Mouse (Mus musculus): ENCODE results near the gene Lpar2.

The Lpar2 gene

DNA sequence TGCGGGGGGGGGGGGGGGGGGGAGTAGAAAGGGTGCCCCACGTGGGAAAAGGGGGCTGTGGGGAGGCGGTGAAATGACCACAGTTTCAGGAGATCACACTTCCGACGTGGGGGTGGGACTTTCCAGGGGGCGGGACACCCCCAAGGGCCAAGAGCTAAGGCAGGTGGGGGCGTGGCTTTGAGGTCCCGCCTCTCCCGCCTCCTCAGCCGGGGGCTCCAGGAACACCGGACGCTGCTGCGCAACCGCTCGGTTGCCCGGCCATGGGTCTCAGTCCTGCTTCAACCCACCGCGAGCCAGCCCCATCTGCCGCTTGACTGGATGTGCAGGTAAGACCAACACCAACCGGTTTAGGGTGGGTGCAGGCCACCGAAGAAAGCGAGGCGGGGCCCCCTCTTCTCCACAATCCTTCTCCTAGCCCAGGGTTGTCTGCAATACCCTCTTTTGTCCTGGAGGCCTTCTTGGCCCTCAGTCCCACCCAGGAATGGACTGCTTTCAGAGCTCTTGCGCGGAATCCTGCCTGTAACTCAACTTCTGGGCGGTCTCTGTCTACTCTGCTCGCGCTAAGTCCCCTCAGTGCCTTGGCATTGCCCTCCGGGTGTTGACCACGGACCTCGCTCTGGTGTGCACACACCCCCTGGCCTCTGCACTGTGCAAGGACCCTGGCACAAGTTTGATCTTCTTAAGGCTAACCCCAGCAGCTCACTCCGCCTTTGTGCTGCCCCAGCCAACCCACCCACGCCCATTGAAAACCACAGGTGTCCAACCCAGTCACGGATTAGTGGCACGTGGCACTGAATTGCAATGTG is at the start of gene Lpar2:
Gene Lpar2 (plus strand): TSS at position 44 of the 806 bp plus-strand sequence.
- DNase-seq, result peak; percentile 76 to 78

DNA sequence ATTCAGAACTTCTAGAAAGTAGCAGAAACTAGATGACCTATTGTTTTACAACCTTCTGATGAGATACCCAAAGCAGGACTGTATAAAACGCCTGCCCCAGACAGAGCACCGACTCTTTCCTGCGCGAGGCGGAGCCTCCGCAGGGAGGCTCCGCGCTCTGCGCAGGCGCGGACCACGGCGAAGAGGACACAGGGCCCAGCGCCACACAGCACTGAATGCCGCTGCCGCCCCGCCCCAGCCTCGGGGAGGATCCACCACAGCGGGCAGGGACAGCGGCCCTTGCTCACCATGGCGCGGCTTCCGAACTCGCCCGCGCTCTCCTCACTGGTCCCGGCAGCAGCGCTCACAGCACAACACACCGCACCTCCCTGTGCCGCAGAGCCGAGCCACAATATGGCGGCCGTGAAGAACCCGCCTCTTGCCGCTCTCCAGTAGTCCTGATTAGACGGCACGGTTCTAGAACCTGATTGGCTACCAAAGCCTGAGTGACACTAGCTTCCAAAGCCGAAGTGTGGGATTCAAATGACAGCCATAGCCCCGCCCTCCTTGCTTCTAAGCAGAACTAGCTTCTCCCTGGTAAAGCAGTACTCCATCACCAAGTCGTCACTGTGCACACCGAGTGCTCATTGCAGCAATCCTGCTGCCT is 47.6 kb upstream of the Lpar2 start, which contains the start of gene Gm20422:
Gene Gm20422 (minus strand): TSS at position 384 of the 646 bp plus-strand sequence.
- DNase-seq, result peak; percentile 79 to 80

- no peak for DNase-seq
These were observed 47.1 kb upstream of the Lpar2 start for GRCm38 (mm10) chr8:69775149-69775534.

DNA sequence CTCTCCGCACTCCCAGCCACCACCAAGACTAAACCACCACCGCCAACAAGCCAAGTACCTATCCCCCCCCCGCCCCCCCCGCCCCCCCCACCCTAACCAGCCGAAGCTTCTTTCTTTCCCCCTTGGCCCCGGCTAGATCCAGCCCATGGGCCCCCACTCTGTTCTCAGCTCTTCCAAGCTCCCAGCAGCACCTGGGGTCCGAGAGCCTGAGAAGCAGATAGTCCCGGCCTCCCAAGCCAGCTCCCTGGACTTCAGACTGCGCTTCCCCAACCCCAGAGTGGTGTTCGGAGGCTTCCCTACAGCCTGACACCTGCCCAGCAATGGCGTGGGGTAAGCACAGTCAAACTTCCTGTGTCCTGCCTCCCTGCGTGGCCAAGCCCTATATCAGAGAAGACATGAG is 45.1 kb upstream of the Lpar2 start:
- DNase-seq, result no peak

DNA sequence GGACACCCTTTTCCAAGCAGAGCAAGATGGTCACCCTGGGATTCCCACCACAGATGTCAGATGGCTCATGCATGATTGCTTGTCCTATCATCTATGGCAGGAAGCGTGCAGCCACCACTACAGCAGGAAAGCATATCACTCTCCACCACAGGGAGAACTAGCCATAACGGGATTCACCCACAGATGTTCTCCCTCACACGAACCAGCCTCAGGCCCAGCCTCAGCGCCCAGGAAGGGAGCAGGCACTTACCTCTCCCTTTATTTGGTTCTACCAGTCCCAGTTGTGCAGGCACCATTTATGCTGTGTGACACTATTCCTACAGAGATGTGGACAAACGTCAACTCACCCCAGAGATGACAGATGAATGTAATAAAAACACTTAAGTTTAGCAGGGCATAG is 33.1 kb upstream of the Lpar2 start:
- no peak for DNase-seq

- DNase-seq, result peak in 1 of 2 experiments; percentile 1
These were observed 32.5 kb upstream of the Lpar2 start for GRCm38 (mm10) chr8:69789731-69790130.

GRCm38 (mm10) chr8:69790364-69790763 is 31.9 kb upstream of the Lpar2 start:
- peak in 1 of 2 experiments; percentile 3 for DNase-seq

DNA sequence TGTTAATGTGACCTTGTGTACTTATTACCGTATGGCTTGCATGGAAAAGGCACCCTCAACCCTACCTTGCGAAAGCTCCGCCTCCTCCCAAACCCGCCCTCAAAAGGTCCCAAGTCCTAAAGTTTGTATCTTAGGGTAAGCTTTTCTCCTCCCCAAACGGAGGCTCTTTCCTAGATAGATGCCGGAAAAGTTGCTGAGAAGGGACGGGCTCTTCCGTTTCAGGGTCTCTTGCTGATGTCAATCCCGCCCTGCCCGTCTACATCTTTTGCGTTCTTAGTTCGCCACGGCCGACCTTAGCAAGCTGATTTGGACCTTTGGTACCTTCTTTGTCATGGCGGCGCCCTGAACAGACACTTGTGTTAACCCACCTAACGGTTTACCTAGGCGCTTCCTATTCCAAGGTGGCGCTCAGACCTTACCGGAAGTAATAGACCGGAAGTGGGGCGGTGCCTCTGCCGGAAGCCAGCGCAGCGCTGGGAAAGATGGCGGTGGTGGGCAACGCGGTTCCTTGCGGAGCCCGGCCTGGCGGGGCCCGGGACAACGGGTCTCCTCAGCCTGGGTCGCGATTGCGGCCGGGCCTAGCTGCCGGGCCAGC is 31.4 kb upstream of the Lpar2 start, which contains the start of the genes Atp13a1 and Zfp866:
Gene Atp13a1 (plus strand): TSS at position 391 of the 595 bp plus-strand sequence.
Gene Zfp866 (minus strand): TSS at position 406 of the 595 bp plus-strand sequence.
- DNase-seq, result peak; percentile 79 to 86

GRCm38 (mm10) chr8:69791415-69792068 is 30.7 kb upstream of the Lpar2 start:
- no peak for DNase-seq

GRCm38 (mm10) chr8:69793666-69794065 is 28.6 kb upstream of the Lpar2 start:
- no peak for DNase-seq

DNA sequence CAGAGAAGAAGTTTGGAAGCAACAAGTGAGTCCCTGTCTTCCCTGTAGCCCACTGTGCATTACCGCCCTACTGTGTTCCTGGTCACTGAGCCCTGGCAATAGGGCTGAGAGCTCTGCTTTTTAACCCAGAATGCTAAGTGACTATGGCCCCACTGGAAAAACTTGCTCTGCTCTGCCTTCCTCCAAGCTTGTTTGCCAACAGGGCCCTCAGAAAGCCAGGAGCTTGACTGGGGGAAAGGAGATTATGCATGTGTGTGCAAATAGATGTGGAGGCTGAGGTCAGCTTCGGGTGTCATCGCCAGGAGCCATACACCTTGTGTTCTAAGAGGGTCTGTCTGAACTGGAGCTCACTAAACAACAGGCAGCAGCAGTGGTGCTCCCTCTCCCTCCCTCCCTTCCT is 28.1 kb upstream of the Lpar2 start:
- DNase-seq, result no peak

DNA sequence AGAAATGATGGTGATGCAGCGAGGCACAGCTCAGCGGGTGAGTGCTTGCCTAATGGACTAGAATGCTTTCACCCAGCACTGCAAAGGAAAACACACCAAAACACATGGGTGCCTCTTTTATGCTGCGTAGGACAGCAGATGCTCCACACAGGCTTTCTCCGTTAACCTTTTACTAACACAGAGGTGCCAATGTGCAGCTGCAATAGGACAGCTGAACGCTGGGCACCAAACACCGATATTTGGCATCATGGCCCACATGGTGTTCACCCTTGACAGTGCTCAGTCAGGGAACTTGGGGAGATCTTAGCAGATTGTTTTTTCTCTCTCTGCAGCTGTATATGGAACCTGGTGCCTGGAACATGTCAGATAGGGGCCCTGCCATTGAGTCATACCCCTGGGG is 27.3 kb upstream of the Lpar2 start:
- no peak for DNase-seq

- DNase-seq, result no peak
These were observed 25.4 kb upstream of the Lpar2 start for GRCm38 (mm10) chr8:69796721-69797345.

DNA sequence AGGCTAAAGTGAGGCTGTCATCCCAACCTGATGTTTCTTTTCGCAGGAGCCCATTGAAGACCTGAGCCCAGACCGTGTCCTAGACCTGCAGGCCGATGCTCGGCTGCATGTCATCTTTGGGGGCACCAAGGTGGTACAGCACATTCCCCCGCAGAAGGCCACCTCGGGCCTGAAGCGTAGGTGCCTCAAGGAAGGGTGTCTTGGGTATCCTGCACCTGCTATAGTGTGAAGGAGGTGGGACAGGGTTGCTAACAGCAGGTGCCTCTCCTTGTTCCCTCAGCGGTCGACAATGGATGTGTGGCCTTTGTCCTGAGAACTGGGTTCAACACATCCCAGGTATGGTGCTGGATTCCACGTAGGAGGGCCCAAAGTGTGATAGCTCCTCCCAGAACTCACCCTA is 24.6 kb upstream of the Lpar2 start:
- no peak for DNase-seq

DNA sequence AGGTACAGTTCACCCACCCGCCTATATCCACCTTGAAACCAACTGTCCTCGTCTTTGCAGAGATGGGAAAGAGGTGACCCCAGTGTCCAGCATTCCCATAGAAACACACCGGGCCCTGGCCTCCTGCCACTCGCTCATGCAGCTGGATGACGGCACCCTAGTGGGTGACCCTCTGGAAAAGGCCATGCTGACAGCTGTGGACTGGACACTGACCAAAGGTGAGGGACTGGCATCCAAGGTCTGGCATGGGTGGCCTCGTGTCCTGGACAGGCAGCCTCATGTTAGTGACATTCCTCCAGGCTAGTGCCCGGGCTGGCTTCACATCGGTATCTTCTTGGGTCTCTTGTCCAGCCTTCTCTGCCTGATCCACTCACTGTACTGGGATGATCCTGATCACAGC is 23.0 kb upstream of the Lpar2 start:
- peak in 1 of 2 experiments; percentile 1 for DNase-seq

DNA sequence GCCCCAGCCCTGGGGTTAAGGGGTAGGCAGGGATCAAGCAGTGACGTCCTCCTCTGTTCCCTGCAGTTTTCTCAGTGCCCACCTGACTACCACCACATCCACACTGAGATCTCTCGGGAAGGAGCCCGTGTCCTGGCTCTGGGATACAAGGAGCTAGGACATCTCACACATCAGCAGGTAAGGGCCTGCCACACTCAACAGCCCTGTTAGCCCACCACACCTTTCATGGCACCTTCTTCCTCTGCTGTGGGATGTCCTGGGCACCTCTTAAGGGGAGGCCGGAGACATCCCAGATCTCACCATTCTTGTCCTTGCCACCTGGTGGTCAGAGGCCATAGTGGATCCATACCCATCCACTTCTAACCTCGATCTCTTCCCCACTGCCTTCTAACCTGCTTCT is 22.3 kb upstream of the Lpar2 start:
- DNase-seq, result peak in 1 of 2 experiments; percentile 1

DNA sequence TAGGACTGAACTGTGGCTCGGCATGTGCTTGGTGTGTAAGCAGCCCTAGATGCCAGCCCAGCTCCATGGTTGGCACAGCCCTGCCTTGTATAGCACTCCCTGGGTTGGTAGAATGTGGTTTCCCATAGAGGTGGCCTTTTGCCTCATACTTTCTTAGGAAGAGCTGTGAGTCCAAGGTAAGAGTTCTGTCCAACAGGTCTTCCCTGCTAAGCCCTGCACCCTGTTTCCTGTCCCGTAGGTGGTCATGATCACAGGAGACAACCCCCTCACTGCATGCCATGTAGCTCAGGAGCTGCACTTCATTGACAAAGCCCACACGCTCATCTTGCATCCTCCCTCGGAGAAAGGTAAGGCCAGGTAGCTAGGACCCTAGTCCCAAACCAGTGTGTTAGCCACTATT is 20.4 kb upstream of the Lpar2 start:
- DNase-seq, result no peak

- no peak for DNase-seq
These were observed 20.0 kb upstream of the Lpar2 start for GRCm38 (mm10) chr8:69802216-69802615.

GRCm38 (mm10) chr8:69803366-69803765 is 18.9 kb upstream of the Lpar2 start:
- peak in 1 of 2 experiments; percentile 4 for DNase-seq

GRCm38 (mm10) chr8:69804537-69804936 is 17.7 kb upstream of the Lpar2 start:
- DNase-seq, result peak in 1 of 2 experiments; percentile 1

- DNase-seq, result peak in 1 of 2 experiments; percentile 3
These were observed 17.1 kb upstream of the Lpar2 start for GRCm38 (mm10) chr8:69805086-69805485.

GRCm38 (mm10) chr8:69805491-69805890 is 16.7 kb upstream of the Lpar2 start:
- DNase-seq, result peak in 1 of 2 experiments; percentile 4
